Mouse (Mus musculus): ENCODE measurements at regions not wholly inside any gene's neighbourhood (a gene's known extent, or its start where the extent isn't known, plus 50 kb on each side); places are given as distances from the start of the nearest gene placed in this dataset.

GRCm38 (mm10) chr5:148605730-148606129 lies 53.1 kb upstream of the Ubl3 start:
- DNase-seq (ENCODE audit: extremely low spot score in 1 of 2, low spot score in 2 of 2) = no peak
- intact Hi-C loops (cut with DNase I) = no loop called here

Measured in left cerebral cortex, postnatal 10 days (tissue).